Mouse (Mus musculus): ENCODE data around the gene Tmem88.
"Not testable (repeated sequence)": the region's sequence is repeated elsewhere in the genome, so short reads cannot be mapped to it uniquely, and the experiment has no call there.

Tmem88 gene

GRCm38 (mm10) chr11:69403691-69404594 lies 5.9 kb upstream of the Tmem88 start:
- DNase-seq (ENCODE audit: low spot score) = no peak

GRCm38 (mm10) chr11:69401987-69402386 lies 4.0 kb upstream of the Tmem88 start:
- no peak for DNase-seq (ENCODE audit: low spot score)

- peak; percentile 95 for DNase-seq (ENCODE audit: low spot score)
Measured at GRCm38 (mm10) chr11:69401210-69401637, 3.2 kb upstream of the Tmem88 start.

GRCm38 (mm10) chr11:69400083-69400850 lies 2.2 kb upstream of the Tmem88 start:
- DNase-seq (ENCODE audit: low spot score) = no peak

GRCm38 (mm10) chr11:69399201-69400082 lies 1.4 kb upstream of the Tmem88 start:
- DNase-seq (ENCODE audit: low spot score) = no peak

GRCm38 (mm10) chr11:69398486-69399200 lies 609 bp upstream of the Tmem88 start:
- DNase-seq (ENCODE audit: low spot score) = no peak

GRCm38 (mm10) chr11:69397581-69398057 lies 415 bp downstream of the Tmem88 start:
- DNase-seq (ENCODE audit: low spot score) = no peak

- DNase-seq (ENCODE audit: low spot score) = no peak
Measured at GRCm38 (mm10) chr11:69396772-69397171, 1.3 kb downstream of the Tmem88 start.

- DNase-seq (ENCODE audit: low spot score) = peak; percentile 99
Measured at GRCm38 (mm10) chr11:69395634-69396373, 2.2 kb downstream of the Tmem88 start.

- peak; percentile 94 for DNase-seq (ENCODE audit: low spot score)
Measured at GRCm38 (mm10) chr11:69395235-69395633, 2.8 kb downstream of the Tmem88 start, which contains the start of the genes Naa38 and Cyb5d1. Naa38 (plus strand) TSS chr11:69395487. Cyb5d1 (minus strand) TSS chr11:69395631.

GRCm38 (mm10) chr11:69394591-69395167 lies 3.4 kb downstream of the Tmem88 start:
- not testable (repeated sequence) for DNase-seq (ENCODE audit: low spot score)

GRCm38 (mm10) chr11:69390400-69391034 lies 7.5 kb downstream of the Tmem88 start:
- peak; percentile 85 for DNase-seq (ENCODE audit: low spot score)

GRCm38 (mm10) chr11:69389531-69390399 lies 8.3 kb downstream of the Tmem88 start:
- DNase-seq (ENCODE audit: low spot score) = no peak

GRCm38 (mm10) chr11:69388680-69389079 lies 9.4 kb downstream of the Tmem88 start:
- DNase-seq (ENCODE audit: low spot score) = no peak

GRCm38 (mm10) chr11:69386758-69387157 lies 11.3 kb downstream of the Tmem88 start:
- no peak for DNase-seq (ENCODE audit: low spot score)

GRCm38 (mm10) chr11:69384979-69385378 lies 13.1 kb downstream of the Tmem88 start:
- no peak for DNase-seq (ENCODE audit: low spot score)

- DNase-seq (ENCODE audit: low spot score) = no peak
Measured at GRCm38 (mm10) chr11:69382478-69383105, 15.4 kb downstream of the Tmem88 start.

GRCm38 (mm10) chr11:69381356-69381755 lies 16.7 kb downstream of the Tmem88 start:
- DNase-seq (ENCODE audit: low spot score) = no peak
